Mouse (Mus musculus) C2C12 (cell line): Measurements from ENCODE around the gene Hivep2. TPM values are rescaled to one million over a fixed set of nuclear protein-coding genes. Genes with fewer than 3 reads are reported as not detected.

Experiments used
- H3K27me3 ChIP-seq: one replicate; pipeline ENCODE4 v1.6.1; 2011; ENCODE audit not compliant: control insufficient read depth, insufficient read depth, insufficient read length
- H3K36me3 ChIP-seq: one replicate; pipeline ENCODE4 v1.6.1; 2011; ENCODE audit not compliant: control insufficient read depth, insufficient read depth
- H3K4me3 ChIP-seq: one replicate; pipeline ENCODE4 v1.5.1; 2011; ENCODE audit warnings: mild to moderate bottlenecking, control low read depth; ENCODE audit not compliant: poor library complexity, insufficient read depth, severe bottlenecking
- H3K79me2 ChIP-seq: one replicate; pipeline ENCODE4 v1.6.1; 2011; ENCODE audit not compliant: control insufficient read depth, insufficient read depth
- H3K79me3 ChIP-seq: one replicate; pipeline ENCODE4 v1.6.1; 2011; ENCODE audit warnings: low read depth, control low read depth
- H3ac ChIP-seq: one replicate; pipeline ENCODE3; 2011; ENCODE audit warnings: low read depth; ENCODE audit not compliant: control insufficient read depth, insufficient read length
- CEBPB ChIP-seq: IDR thresholded peaks from one replicate; pipeline ENCODE4 v1.6.1; 2011; ENCODE audit warnings: low read depth, mild to moderate bottlenecking, control low read depth, moderate library complexity
- CTCF ChIP-seq: IDR thresholded peaks from one replicate; pipeline ENCODE4 v1.5.1; 2011; ENCODE audit not compliant: control insufficient read depth, insufficient read depth, insufficient read length
- FOSL1 ChIP-seq: IDR thresholded peaks from one replicate; pipeline ENCODE4 v1.8.0; 2011; ENCODE audit warnings: mild to moderate bottlenecking, low read length; ENCODE audit not compliant: poor library complexity, insufficient read depth, severe bottlenecking
- MAX ChIP-seq: IDR thresholded peaks from one replicate; pipeline ENCODE4 v1.6.1; 2011; ENCODE audit warnings: mild to moderate bottlenecking, control low read depth
- MYOD1 ChIP-seq: IDR thresholded peaks from one replicate; pipeline ENCODE4 v1.6.1; 2011; ENCODE audit warnings: low read depth; ENCODE audit not compliant: control insufficient read depth, insufficient read length
- MYOG ChIP-seq: IDR thresholded peaks from one replicate; pipeline ENCODE4 v1.6.1; 2011; ENCODE audit not compliant: control insufficient read depth, insufficient read length; ENCODE audit errors: extremely low read depth
- USF1 ChIP-seq: IDR thresholded peaks from one replicate; pipeline ENCODE4 v1.6.1; 2011; ENCODE audit warnings: low read depth, mild to moderate bottlenecking, control low read depth, moderate library complexity
- polyA plus RNA-seq: library from polyadenylated mRNA; unstranded; fragments of >200 nt; fragmentation: generic; extraction: Trizol; gene quantifications from one replicate; pipeline ENCODE4 v1.2.1, GENCODE M21; 2012; ENCODE audit warnings: missing spikeins

The Hivep2 gene
- polyA plus RNA-seq, 1 experiment = 2.9 TPM

- H3ac ChIP-seq = no peak overlapping the region
- H3K79me3 ChIP-seq = no peaks in the 10 kb centered on the region
- no peak overlapping the region for H3K4me3 ChIP-seq
- no peaks in the 10 kb centered on the region for H3K79me2 ChIP-seq
- TF ChIP-seq MYOG (no peak), FOSL1 (no peak), CTCF (no peak), MYOD1 (no peak)
- no peaks in the 10 kb centered on the region for H3K27me3 ChIP-seq
- H3K36me3 ChIP-seq = no peaks in the 10 kb centered on the region
These were observed 94.4 kb downstream of the Hivep2 start for GRCm38 (mm10) chr10:14060302-14060701.

- H3K27me3 ChIP-seq = no peaks in the 10 kb centered on the region
- H3K79me2 ChIP-seq = no peaks in the 10 kb centered on the region
- H3K36me3 ChIP-seq = no peaks in the 10 kb centered on the region
- no peaks in the 10 kb centered on the region for H3K79me3 ChIP-seq
- no peak for TF ChIP-seq MAX
- no peak for TF ChIP-seq USF1
- TF ChIP-seq MYOD1 = no peak
- no peak for TF ChIP-seq CEBPB
- no peak for TF ChIP-seq FOSL1
- H3K4me3 ChIP-seq = no peak overlapping the region
- no peak overlapping the region for H3ac ChIP-seq
These were observed 97.4 kb downstream of the Hivep2 start for GRCm38 (mm10) chr10:14063226-14063625.

GRCm38 (mm10) chr10:14064759-14065395 lies 99.0 kb downstream of the Hivep2 start:
- Histone ChIP-seq H3K27me3 (no peaks in the 10 kb centered on the region), H3ac (no peak overlapping the region), H3K79me2 (no peaks in the 10 kb centered on the region), H3K79me3 (no peaks in the 10 kb centered on the region), H3K36me3 (no peaks in the 10 kb centered on the region), H3K4me3 (no peak overlapping the region)
- TF ChIP-seq MYOD1 (no peak), MYOG (no peak), FOSL1 (no peak)

- no peaks in the 10 kb centered on the region for H3K79me3 ChIP-seq
- H3K36me3 ChIP-seq = no peaks in the 10 kb centered on the region
- TF ChIP-seq MAX (no peak), MYOG (no peak)
- no peak overlapping the region for H3ac ChIP-seq
- H3K79me2 ChIP-seq = no peaks in the 10 kb centered on the region
- H3K4me3 ChIP-seq = no peak overlapping the region
- no peaks in the 10 kb centered on the region for H3K27me3 ChIP-seq
These were observed 101.9 kb downstream of the Hivep2 start for GRCm38 (mm10) chr10:14067802-14068201.

GRCm38 (mm10) chr10:14070498-14071079 lies 104.7 kb downstream of the Hivep2 start:
- H3K4me3 ChIP-seq = no peak overlapping the region
- no peak for TF ChIP-seq CEBPB
- no peak for TF ChIP-seq MYOD1
- no peak for TF ChIP-seq MAX
- no peak for TF ChIP-seq CTCF
- TF ChIP-seq MYOG = no peak
- no peak for TF ChIP-seq FOSL1
- no peak for TF ChIP-seq USF1
- H3K79me2 ChIP-seq = no peaks in the 10 kb centered on the region
- no peaks in the 10 kb centered on the region for H3K79me3 ChIP-seq
- H3ac ChIP-seq = no peak overlapping the region
- no peaks in the 10 kb centered on the region for H3K27me3 ChIP-seq
- no peaks in the 10 kb centered on the region for H3K36me3 ChIP-seq

GRCm38 (mm10) chr10:14072504-14072903 lies 106.6 kb downstream of the Hivep2 start:
- Histone ChIP-seq H3K4me3 (no peak overlapping the region), H3K27me3 (no peaks in the 10 kb centered on the region), H3K79me3 (no peaks in the 10 kb centered on the region), H3ac (no peak overlapping the region), H3K79me2 (no peaks in the 10 kb centered on the region), H3K36me3 (no peaks in the 10 kb centered on the region)
- TF ChIP-seq FOSL1 (no peak), MAX (no peak), USF1 (no peak), MYOG (no peak), CTCF (no peak), MYOD1 (no peak), CEBPB (no peak)
